Mouse (Mus musculus) lung, postnatal 36 days (tissue): ENCODE results near the gene Ttc7b.
A peak's percentile ranks its signal among the peaks of the same experiment; 100 is the strongest.

Source experiments
- DNase-seq: peaks from one replicate; pipeline ENCODE4 v3.0.0; 2022; ENCODE audit warnings: mixed read lengths

Gene Ttc7b

GRCm38 (mm10) chr12:100445686-100446085 lies 74.9 kb downstream of the Ttc7b start:
- DNase-seq = no peak

- DNase-seq = no peak
These were observed 75.4 kb downstream of the Ttc7b start for GRCm38 (mm10) chr12:100445271-100445670.

- no peak for DNase-seq
These were observed 75.9 kb downstream of the Ttc7b start for GRCm38 (mm10) chr12:100444671-100445165.

- DNase-seq = no peak
These were observed 77.2 kb downstream of the Ttc7b start for GRCm38 (mm10) chr12:100443452-100443851.

GRCm38 (mm10) chr12:100441609-100442008 lies 79.0 kb downstream of the Ttc7b start:
- DNase-seq = no peak

DNA sequence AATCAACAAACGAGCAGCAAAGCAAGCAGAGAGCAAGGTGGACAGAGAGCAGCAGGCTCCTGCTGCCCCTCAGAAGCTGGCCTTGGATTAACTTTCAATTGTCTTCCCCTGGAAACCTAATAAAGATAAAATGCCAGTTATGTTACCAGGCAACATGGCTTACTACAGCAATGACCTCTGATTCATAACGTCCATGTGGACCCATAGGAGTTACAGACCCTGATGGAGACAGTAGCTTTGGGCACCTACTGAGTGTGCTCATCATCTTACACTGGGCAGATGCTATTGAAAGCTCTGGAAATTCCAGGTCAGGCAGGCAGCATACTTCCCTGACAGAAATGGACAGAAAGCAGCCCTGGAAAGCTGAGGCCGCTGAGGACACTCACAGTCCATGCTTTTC lies 80.7 kb downstream of the Ttc7b start:
- DNase-seq = no peak

- peak; percentile 24 for DNase-seq
These were observed 81.4 kb downstream of the Ttc7b start for GRCm38 (mm10) chr12:100439145-100439755.

- DNase-seq = no peak
These were observed 82.1 kb downstream of the Ttc7b start for GRCm38 (mm10) chr12:100438509-100438908.

GRCm38 (mm10) chr12:100437862-100438261 lies 82.8 kb downstream of the Ttc7b start:
- DNase-seq = no peak

DNA sequence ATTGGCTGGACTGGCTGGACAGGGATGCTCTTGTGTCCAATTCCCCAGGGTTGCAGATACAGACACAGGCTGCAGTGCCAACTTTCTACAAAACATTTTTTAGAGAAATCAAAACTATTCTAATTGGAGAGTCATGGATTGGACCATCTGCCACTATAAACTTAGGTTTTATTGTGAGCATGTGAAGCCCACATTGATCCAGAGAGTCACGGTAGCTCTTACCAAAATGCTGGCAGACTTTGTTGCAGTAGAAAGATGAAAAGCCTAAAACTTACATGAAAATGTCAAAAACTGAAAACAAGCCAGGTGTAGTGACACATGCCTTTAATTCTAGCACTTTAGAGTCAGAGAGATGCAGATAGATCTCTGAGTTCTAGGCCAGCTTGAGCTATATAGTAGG lies 84.9 kb downstream of the Ttc7b start:
- no peak for DNase-seq

DNA sequence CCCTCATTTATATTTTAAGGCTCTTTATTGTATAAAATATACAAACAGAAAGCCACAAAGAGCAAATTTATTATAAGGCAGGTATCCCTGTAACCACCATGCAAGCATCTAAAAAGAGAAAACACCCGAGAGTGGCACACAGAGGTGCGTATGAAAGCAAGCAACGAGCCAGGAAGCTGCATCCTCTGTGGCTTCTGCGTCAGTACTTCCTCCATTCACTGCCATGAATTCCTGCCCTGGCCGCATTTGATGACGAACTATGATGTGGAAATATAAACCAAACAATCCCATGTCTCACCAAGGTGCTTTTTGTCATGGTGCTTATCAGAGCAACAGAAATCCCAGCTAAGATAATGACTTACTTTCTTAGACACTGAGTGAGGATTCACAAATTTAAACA lies 88.8 kb downstream of the Ttc7b start:
- no peak for DNase-seq

DNA sequence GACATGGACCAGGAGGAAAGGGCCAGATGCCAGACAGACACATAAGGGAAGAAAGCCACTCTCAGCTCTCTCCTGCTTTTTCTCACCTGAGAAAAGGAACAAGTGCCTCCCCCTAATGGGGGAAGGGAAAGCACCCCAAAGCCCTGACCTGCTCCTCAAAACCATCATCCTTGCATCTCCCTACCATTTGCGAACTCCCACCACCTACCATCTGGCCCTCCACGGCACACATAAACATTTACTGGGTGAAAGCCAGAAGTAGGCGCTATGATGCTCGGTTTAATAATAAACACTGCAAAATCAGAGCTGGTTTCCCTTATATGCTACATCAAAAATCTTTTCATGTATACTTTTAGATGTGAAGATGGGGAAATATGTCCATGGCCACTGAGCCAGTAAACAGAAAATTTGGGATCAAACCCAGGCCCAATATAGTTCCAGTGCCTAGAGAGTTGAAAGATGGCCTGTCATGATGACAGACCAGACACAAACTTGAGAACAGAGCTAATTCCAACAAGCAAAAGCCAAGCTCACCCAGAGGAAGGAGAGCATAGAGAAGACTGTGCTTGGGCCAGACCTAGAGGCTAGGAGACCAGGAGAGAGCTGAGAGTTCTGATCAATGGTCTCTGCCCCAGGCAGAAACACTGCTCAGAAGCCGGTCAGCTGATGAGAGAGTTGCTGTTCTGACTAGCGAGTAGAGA lies 91.1 kb downstream of the Ttc7b start:
- no peak for DNase-seq

GRCm38 (mm10) chr12:100428183-100428582 lies 92.4 kb downstream of the Ttc7b start:
- DNase-seq = no peak

DNA sequence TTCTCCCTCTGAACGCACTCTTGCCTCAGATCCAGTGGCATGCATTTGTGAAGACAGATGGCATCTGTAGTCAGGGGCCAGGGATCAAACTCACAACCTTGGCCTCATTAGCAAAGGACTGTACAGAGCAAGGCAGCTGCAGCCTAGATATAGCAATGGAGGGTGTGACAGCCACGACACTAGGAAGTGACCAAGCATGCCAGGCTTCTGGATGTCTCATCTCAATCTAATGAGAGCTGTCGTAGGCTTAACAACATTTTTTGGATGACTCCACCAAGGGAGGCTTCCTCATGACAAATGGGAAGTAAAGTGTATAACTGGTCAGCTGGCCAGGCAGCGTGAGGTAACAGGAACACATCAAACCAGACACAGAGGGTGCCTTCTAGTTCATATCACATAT lies 94.4 kb downstream of the Ttc7b start:
- peak; percentile 37 for DNase-seq

GRCm38 (mm10) chr12:100425028-100425427 lies 95.6 kb downstream of the Ttc7b start:
- no peak for DNase-seq

GRCm38 (mm10) chr12:100422286-100422820 lies 98.3 kb downstream of the Ttc7b start:
- DNase-seq = no peak

- peak; percentile 77 for DNase-seq
These were observed 99.1 kb downstream of the Ttc7b start for GRCm38 (mm10) chr12:100421538-100421937.

DNA sequence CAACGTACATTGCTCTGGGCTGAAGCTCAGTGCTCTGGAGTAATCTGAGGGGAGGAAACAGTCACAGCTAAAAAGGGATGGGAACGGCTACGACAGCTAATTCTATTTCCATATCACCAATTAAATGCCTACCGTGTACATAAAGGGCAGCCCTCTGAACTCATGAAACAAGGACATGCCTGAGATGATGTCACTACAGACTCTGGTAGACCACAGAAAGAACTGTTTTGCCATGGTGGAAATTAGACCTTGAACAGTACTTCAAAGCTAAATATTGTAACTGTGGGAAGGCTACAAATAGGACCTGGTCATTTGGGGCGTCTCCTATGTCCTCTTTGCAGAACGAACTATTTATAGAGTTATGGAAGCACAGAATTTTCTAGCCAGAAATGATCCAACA lies 99.7 kb downstream of the Ttc7b start:
- no peak for DNase-seq

DNA sequence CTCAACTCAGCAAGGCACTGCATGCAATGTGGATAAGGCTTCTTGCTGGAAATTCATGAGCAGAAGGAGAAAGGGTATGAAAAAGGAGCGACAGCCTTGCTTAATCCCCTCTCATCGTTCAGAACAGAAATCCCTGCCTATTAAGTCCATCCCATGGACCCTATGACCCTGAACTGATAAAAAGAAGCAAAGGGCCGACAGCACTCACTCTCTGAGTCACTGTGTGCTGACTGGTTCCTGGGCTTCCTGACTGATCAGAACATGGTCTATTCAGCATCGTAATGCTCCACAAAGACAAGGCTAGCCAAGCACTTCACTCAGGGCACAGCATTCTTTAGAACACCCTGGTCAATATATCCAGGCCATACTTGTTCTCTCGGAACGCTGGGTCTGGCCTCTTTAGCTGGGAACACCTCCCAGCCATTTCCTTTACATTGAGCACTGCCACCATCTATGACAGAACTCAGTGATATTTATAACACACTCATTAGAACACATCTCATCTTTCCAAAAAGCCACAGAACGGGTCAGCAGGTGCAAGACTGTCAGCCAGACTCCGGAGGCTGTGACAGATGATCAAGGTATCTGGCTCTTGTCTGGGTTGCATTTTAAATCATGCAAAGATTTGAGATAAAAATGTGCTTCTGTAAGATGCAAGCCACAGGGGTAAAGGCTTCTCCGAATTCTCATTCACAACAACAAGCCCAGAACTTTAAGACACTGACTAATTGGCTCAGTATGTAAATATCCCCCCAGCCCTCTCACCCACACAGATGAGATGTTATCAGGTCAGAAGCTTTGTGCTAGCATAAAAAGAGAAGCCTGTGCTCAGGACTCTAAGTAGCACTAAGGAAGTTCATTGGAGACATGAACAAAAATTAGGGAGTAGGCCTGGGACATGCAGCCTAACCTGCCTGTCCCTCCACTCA lies 100.4 kb downstream of the Ttc7b start:
- DNase-seq = no peak

GRCm38 (mm10) chr12:100415802-100416201 lies 104.8 kb downstream of the Ttc7b start:
- DNase-seq = no peak

DNA sequence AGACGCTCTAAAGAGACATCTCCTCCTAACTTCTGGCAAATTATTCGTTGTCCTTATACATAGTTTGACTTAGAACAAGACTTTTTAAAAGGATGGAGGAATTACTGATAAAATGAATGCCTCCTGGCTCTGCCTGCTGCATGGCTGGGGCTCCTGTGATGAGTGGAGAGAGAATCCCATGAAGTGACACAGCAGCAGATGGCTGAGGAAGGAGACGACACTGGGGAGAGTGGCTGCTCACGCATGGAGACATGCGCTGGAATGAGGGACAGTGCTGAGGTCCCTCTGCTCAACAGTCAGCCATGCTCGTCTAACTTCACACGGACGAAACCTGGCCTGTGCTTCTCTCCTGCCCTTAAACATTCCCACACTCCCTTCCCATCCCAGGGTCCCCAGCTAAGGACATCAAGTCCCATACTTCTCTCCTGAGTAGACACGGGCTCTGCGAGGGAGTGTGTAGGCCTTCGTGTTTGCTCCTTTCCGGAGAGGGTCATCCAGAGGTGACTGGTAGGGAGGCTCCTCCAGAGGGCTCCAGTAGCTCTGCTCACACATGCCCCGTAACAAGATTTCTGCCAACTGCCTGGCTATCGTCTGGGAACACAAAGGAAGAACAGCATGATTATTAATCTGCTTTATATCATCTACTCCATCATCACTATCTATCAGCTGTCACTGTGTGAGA lies 105.8 kb downstream of the Ttc7b start:
- DNase-seq = no peak

DNA sequence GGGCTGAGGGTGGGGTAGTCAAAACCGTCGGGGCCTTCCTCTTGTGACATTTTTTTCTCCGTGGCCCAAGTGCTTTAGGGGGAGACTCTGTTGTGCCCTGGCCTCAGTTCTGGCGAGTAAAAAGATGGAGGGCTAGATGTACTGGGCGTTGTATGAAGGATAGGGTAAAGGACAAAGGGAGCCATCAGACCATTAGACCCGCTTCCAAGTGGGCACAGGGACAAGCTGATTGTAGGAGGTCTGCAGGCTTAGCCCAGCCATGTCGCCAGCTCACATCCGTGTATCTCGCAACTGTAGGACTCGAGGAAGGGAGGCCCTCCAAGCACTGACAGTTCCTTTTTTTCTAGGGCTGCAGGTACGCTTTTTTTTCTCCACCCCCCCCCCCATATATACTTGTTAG lies 111.9 kb downstream of the Ttc7b start:
- no peak for DNase-seq

DNA sequence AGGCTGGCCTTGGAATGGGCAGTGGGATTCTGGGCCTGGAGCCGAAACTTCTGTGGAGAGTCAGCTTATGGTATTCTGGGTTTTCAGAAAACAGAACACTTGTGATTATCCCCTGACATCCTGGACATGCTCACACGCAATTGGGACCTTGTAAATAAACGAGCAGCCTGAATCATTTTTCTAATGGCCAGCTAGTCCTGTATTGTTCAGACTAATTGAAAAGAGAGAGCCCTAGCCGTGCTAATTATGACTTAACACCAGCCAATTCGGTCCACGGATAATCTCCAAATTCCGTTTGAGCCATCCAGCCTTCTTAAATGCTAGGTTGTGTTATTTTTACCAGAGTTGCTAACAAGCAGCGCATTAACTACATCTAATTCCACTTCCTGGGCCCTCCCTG lies 112.5 kb downstream of the Ttc7b start:
- no peak for DNase-seq
